Mouse (Mus musculus): ENCODE measurements around the gene Sorcs2. TPM values are rescaled to one million over a fixed set of nuclear protein-coding genes. Genes with fewer than 3 reads are reported as not detected.
"Not testable (repeated sequence)": the region's sequence is repeated elsewhere in the genome, so short reads cannot be mapped to it uniquely, and the experiment has no call there.

Gene Sorcs2
- polyA plus RNA-seq, 1 experiment = 21.8 TPM

DNA sequence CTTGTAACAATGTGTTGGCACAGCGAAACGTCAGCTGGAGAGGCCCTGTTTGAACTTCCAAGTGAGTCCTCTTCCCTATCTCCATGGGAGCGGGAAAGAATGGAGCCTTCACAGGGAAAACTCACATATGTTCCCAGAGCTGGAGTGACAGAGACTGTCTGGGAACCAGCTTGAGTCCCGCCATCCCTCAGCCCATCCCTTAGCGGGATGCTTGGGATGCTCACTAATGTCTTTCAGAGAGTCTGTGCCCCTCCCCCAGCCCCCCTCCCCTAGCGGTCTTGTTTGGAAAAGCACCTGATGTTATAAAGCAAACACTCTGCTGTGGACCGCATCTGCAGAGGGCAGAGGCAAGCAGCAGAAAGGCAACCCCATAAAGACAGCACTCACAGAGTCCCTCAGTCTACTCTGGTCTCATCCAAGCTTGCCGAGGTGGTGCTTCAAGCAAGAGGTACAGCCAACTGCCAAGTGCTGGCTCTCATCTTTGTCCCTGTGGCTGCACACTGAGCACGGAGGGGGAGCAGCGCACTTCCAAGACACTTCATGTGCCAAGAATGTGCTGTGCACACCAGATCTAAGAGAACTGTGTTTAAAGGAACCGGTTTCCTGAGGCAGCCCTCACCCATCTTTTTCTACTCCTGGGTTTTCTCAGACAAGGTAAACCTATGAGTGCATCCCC, 3.0 kb downstream of the Sorcs2 start:
- no peak overlapping the region for H3K27ac ChIP-seq (ENCODE audit: insufficient read depth, low read length)
- H3K4me3 ChIP-seq (ENCODE audit: insufficient read depth, low read length) = no peak overlapping the region
- no peaks in the 10 kb centered on the region for H3K4me1 ChIP-seq (ENCODE audit: control insufficient read depth, insufficient read depth, low read length)
- TF ChIP-seq CTCF (IDR thresholded peaks at IDR 0.05; ENCODE audit: extremely low read depth, insufficient read depth, low read length) (no peak), POLR2A (IDR thresholded peaks at IDR 0.05; ENCODE audit: extremely low read depth, insufficient read depth, low read length) (no peak)

DNA sequence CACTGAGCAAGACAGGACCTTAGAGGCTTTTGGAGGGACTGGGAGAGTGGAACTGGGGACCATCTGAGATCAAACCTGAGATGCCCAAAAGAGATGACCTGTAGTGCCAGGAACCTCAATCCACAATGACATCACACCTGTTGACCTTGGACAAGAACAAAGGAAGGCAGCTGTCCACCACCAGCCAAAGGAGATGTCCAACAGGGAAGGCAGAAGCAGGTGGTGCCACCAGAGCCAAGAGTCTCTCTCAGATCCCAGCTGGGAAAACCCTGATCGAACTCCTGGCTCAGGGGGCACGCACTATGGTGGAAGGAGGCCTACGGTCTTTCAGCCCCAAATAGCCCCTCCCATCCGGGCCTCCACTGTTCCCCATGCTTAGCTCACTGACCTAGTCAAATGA, 6.2 kb downstream of the Sorcs2 start:
- H3K27ac ChIP-seq (ENCODE audit: insufficient read depth, low read length) = no peak overlapping the region
- TF ChIP-seq CTCF (IDR thresholded peaks at IDR 0.05; ENCODE audit: extremely low read depth, insufficient read depth, low read length) (no peak), POLR2A (IDR thresholded peaks at IDR 0.05; ENCODE audit: extremely low read depth, insufficient read depth, low read length) (no peak)
- no peaks in the 10 kb centered on the region for H3K4me1 ChIP-seq (ENCODE audit: control insufficient read depth, insufficient read depth, low read length)
- no peak overlapping the region for H3K4me3 ChIP-seq (ENCODE audit: insufficient read depth, low read length)

DNA sequence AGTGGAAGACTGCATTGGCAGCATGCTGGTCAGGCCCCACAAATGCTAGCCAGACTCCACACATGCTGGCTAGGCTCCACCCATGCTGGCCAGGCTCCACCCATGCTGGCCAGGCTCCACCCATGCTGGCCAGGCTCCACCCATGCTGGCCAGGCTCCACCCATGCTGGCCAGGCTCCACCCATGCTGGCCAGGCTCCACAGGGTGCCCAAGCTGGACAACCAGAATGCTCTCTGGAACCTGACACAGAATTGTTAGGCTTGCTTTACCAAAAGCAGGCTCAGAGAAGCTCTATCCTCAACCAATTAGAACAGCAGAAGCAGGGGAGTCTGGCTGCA, 7.4 kb downstream of the Sorcs2 start:
- H3K4me3 ChIP-seq (ENCODE audit: insufficient read depth, low read length); H3K27ac ChIP-seq (ENCODE audit: insufficient read depth, low read length); H3K4me1 ChIP-seq (ENCODE audit: control insufficient read depth, insufficient read depth, low read length): not testable (repeated sequence)

DNA sequence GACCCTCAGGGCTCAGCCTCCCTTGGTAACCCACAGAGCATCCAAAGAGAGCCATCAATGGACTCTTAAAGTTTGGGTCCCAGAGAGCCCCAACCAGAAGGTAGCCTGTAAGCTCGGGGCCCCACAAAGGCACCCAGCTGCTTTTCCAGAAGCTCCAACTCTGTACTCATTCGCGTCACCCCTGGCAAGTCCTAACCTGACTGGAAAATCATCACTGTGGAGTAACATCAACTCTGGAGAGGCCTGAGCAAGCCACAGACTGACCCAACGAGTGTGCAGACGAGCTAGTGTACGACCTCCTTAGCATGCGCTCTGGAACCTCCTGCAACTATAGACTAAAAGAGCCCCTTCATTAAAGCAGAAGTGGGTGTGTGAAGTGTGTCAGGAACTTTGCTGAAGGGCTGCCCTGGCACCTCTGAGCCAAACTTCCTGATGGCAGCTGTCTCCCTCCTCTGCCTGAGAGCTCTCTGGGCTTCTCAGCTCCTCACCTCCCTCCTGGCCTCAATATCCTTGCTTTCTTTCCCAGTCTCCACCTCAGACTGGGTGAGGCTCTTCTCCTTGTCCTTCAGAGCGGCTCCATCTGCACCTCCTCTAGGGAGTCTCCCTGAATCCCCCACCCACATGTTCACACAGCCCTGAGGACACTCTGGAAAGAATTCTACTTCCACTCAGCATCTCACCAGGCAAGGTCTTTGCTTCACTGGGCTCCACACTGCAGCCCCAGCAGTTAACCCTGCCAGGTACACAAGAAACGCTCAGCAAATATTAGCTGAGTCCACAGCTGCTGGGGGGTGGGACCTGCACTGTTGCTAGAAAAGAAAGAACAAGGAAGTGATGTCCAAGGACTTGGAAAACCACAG, 8.0 kb downstream of the Sorcs2 start:
- Histone ChIP-seq H3K4me3 (ENCODE audit: insufficient read depth, low read length) (no peak overlapping the region), H3K4me1 (ENCODE audit: control insufficient read depth, insufficient read depth, low read length) (no peaks in the 10 kb centered on the region), H3K27ac (ENCODE audit: insufficient read depth, low read length) (no peak overlapping the region)
- no peak for TF ChIP-seq POLR2A (IDR thresholded peaks at IDR 0.05; ENCODE audit: extremely low read depth, insufficient read depth, low read length)
- no peak for TF ChIP-seq CTCF (IDR thresholded peaks at IDR 0.05; ENCODE audit: extremely low read depth, insufficient read depth, low read length)

DNA sequence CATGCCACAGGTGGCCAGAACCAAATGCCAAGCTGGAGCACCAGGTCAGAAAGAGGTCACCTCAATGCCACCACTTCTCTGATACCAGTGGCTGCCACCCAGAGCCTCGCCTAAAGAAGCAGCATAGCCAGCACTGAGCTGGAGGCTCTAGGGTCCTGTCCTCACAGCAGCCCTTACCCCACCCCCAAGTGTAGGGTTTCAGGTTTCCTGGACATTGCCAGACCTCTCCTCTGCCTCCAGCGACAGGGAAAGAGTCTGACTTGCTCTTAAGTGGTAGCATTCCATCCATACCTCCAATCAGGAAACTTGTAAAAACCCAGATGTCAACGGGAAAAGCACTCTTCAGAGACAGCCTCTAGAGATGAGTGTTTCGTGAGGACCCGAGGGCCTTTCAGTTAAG, 12.9 kb downstream of the Sorcs2 start:
- Histone ChIP-seq H3K4me3 (ENCODE audit: insufficient read depth, low read length) (no peak overlapping the region), H3K27ac (ENCODE audit: insufficient read depth, low read length) (no peak overlapping the region), H3K4me1 (ENCODE audit: control insufficient read depth, insufficient read depth, low read length) (peaks cover 2% of the 10 kb centered on the region)
- TF ChIP-seq POLR2A (IDR thresholded peaks at IDR 0.05; ENCODE audit: extremely low read depth, insufficient read depth, low read length) (no peak), CTCF (IDR thresholded peaks at IDR 0.05; ENCODE audit: extremely low read depth, insufficient read depth, low read length) (no peak)

DNA sequence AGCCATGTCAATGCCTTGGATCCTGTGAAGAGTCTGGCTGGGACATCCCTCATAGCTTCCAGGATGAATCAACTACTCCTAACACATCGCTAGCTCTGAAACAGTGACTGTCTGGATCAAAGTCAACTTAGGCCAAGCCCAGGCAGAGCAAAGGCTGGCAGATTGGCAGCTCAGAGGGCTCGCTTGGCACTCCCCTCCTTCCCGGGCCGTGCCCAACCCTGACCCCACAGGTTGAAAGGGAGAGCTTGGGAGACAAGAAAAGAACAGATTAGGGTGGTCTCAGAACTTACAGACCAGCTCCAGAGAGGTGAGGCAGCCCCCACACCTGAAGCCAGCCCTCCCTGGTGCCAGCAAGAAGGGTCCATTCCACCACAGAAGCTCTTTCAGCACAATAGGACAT, 14.5 kb downstream of the Sorcs2 start:
- Histone ChIP-seq H3K27ac (ENCODE audit: insufficient read depth, low read length) (no peak overlapping the region), H3K4me3 (ENCODE audit: insufficient read depth, low read length) (no peak overlapping the region), H3K4me1 (ENCODE audit: control insufficient read depth, insufficient read depth, low read length) (peaks cover 5% of the 10 kb centered on the region)
- TF ChIP-seq CTCF (IDR thresholded peaks at IDR 0.05; ENCODE audit: extremely low read depth, insufficient read depth, low read length) (no peak), POLR2A (IDR thresholded peaks at IDR 0.05; ENCODE audit: extremely low read depth, insufficient read depth, low read length) (no peak)

DNA sequence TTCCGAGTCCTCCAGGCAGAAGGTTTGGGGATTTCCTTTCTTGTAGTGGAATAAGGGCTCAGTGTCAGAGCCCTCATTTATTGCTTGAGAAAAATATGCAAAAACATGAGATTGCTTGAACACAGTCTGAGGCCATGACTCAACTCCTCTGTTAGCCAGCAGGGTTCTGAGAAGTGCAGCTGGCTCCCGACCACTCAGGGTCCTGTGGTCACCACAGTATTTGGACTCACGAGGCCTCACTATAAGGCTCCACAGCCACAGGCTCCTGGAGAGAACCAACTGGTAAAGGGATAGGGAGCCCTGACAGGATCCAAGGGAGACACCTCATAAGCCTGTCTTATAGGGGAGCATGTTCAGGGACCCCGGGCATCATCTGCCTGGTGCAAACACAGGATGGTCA, 15.2 kb downstream of the Sorcs2 start:
- Histone ChIP-seq H3K4me3 (ENCODE audit: insufficient read depth, low read length) (no peak overlapping the region), H3K4me1 (ENCODE audit: control insufficient read depth, insufficient read depth, low read length) (peaks cover 5% of the 10 kb centered on the region), H3K27ac (ENCODE audit: insufficient read depth, low read length) (no peak overlapping the region)
- TF ChIP-seq CTCF (IDR thresholded peaks at IDR 0.05; ENCODE audit: extremely low read depth, insufficient read depth, low read length) (no peak), POLR2A (IDR thresholded peaks at IDR 0.05; ENCODE audit: extremely low read depth, insufficient read depth, low read length) (no peak)

DNA sequence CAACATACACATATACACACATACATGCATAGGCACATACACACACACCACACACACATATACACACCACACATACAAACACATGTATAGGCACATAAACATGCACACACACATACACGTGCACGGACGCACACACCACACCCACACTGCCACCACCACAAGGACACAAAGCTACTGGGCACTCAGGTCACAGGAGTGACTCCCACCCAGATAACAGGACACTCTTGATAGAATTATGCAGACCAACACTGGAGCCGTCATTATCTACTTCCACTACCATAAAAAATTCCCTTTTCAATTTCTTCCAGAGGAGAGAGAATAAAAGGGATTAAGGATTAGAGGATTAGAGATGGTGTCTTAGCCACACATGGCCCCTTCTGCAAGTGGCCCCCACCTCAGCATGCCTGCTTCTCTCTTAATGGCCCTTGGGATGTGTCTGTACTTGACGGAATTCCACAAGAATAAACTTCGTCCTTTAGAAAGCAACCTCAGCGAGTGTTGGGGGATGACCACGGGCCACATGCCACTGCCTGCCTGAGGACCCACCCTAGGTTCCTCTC, 15.7 kb downstream of the Sorcs2 start:
- Histone ChIP-seq H3K27ac (ENCODE audit: insufficient read depth, low read length) (no peak overlapping the region), H3K4me3 (ENCODE audit: insufficient read depth, low read length) (no peak overlapping the region)
- TF ChIP-seq CTCF (IDR thresholded peaks at IDR 0.05; ENCODE audit: extremely low read depth, insufficient read depth, low read length) (no peak), POLR2A (IDR thresholded peaks at IDR 0.05; ENCODE audit: extremely low read depth, insufficient read depth, low read length) (no peak)

DNA sequence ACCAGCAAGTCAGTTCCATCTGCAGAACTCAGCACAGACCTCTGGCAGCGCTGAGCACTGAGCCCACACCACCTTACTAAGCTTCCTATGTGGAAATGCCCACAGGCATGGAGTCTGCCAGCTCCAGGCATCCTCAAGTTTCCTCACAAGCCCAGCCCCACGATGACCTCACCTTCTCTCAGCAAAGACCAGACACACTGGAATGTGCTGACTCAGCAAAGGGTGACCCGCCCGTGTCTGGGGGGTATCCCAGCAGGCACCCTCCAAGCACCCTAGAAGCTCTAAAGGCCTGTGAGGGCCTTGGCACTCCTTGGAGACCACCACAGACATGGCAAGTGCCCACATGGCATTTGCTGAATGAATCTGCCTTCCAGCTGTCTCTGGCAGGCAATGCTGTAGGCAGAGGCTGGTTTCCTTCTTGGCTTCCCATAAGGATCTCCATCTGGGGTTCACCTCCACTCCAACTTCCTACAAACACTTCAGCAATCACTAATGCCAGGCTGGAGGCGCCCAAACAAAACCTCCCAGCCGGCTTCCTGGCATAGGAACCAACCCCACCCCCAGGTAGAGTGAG, 17.9 kb downstream of the Sorcs2 start:
- no peak for TF ChIP-seq CTCF (IDR thresholded peaks at IDR 0.05; ENCODE audit: extremely low read depth, insufficient read depth, low read length)
- no peak for TF ChIP-seq POLR2A (IDR thresholded peaks at IDR 0.05; ENCODE audit: extremely low read depth, insufficient read depth, low read length)

More for the DNA sequence above, 15.7 kb downstream of the Sorcs2 start:
- peaks cover 5% of the 10 kb centered on the region for H3K4me1 ChIP-seq (ENCODE audit: control insufficient read depth, insufficient read depth, low read length)

DNA sequence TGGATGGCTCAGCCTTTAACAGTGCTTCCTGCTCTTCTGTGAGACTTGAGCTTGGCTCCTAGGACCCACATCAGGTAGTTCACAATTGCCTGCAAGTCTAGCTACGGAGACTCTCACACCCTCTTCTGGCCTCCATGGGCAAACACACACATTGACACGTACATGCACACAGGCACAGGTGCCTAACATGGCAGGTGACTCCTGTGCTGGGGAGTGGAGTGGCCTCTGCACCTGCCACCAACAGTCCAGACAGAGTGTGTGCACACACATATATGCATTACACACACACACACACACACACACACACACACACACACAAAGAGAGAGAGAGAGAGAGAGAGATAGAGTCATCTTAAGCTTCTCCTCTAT, 19.6 kb downstream of the Sorcs2 start:
- no peak overlapping the region for H3K27ac ChIP-seq (ENCODE audit: insufficient read depth, low read length)
- no peak overlapping the region for H3K4me3 ChIP-seq (ENCODE audit: insufficient read depth, low read length)
- peaks cover 5% of the 10 kb centered on the region for H3K4me1 ChIP-seq (ENCODE audit: control insufficient read depth, insufficient read depth, low read length)
- TF ChIP-seq POLR2A (IDR thresholded peaks at IDR 0.05; ENCODE audit: extremely low read depth, insufficient read depth, low read length) (no peak), CTCF (IDR thresholded peaks at IDR 0.05; ENCODE audit: extremely low read depth, insufficient read depth, low read length) (no peak)

More for the DNA sequence above, 17.9 kb downstream of the Sorcs2 start:
- H3K4me1 ChIP-seq (ENCODE audit: control insufficient read depth, insufficient read depth, low read length) = peaks cover 5% of the 10 kb centered on the region
- no peak overlapping the region for H3K4me3 ChIP-seq (ENCODE audit: insufficient read depth, low read length)
- H3K27ac ChIP-seq (ENCODE audit: insufficient read depth, low read length) = no peak overlapping the region
